Mouse (Mus musculus) G1E (cell line): ENCODE measurements around the gene Amdhd1.

Source experiments
- CTCF ChIP-seq: IDR thresholded peaks from 2 replicates; pipeline ENCODE4 v1.5.1; 2012; ENCODE audit warnings: low read depth, low read length, inconsistent platforms, mixed read lengths
- GATA1 ChIP-seq: IDR thresholded peaks from 2 replicates; pipeline ENCODE4 v1.6.1; 2012; ENCODE audit warnings: borderline replicate concordance, low read length, inconsistent platforms, mixed read lengths
- GATA2 ChIP-seq: IDR thresholded peaks from 2 replicates; pipeline ENCODE4 v1.6.1; 2012; ENCODE audit warnings: low read depth, low read length, inconsistent platforms, borderline replicate concordance

DNA sequence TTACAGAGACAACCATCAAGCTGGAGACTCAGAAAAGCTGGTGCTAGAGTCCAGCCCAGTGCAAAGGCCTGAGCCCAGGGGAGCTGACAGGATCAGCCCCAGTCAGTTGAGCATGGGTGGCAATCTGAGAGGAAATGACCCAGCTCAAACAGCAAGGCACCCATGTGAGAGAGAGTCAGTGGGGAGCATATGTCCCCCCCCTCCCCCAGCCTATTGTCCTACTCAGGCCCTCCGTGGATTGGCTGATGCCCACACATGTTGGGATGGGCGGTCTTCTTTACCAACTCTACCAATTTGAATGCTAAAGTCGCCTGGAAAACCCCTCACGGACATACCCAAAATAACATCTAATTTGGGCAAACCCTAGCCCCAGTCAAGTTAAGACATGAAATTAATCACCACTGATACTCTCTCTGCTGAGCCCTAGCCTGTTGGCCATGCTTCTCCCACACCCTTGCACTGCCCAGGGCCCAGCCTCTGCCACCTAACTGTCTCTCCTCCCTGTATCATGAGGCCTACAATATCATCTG is 8.0 kb upstream of the Amdhd1 start:
- TF ChIP-seq CTCF (no peak), GATA1 (no peak), GATA2 (no peak)
